ENCODE assay signal across 1 mouse cellular context in the genomic region with DNA sequence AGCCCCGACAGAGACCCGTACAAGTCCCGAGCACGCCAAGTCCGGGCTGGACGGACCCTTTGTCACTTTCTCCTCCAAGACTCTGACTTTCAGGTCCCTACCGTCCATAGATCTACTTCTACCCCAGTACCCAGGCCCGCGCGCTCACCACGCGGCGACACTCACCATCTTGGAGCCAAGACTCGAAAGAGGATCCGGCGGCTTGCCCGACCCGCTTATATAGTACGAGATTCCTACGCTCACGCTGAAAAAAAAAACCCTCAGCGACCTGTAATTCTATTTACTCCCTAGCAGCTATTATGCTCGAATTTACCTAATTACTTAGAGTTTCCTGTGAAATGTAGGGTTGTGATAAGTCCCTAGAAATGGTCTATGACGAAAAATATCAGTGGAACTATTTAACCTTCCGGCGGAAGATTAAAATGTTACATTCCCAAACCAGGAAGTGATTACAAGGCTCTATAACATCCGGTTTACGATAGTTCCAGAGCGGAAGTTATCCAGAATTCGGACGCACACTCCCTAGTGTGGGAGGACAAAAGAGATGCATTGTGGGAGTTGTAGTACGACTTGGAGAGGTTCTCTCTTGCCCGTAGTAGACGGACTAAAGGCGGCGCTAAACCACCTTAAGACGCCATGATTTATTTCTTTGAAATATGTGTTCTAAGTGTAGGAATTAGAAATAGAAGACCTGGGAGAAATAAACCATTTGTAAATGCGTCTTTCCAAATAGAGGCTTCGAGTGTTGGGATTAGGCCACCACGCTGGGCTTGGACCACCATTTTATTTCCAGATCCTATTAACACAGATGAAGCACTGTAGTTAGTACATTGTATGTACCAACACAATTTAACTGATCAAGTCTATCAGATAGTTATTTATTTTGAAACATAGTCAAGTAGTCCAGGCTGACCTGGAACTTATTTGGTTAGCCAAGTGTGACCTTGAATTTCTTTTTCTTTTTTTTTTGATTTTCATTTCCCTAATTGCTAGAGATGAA.
TF ChIP-seq lines count a peak whose summit lies in the region.

Gene Rps26 (minus strand): TSS at position 437 of the 1,000 bp plus-strand sequence.

TF ChIP-seq in CH12.LX, 34 proteins besides CTCF, POLR2A, EP300 and RAD21 (continued from another document):
- TF ChIP-seq GABPA (IDR thresholded peaks at IDR 0.05; ENCODE audit: insufficient replicate concordance, low read depth, low read length) (peak; percentile 63; the same call in 1 of the 2 replicates), ELF1 (IDR thresholded peaks at IDR 0.05; ENCODE audit: low read depth, low read length) (peak; percentile 100), KAT2A (IDR thresholded peaks at IDR 0.05; ENCODE audit: insufficient replicate concordance, low read length) (peak; percentile 100), ZKSCAN1 (IDR thresholded peaks at IDR 0.05; ENCODE audit: borderline replicate concordance, low read depth, low read length) (no peak; the same call in 1 of the 2 replicates), BHLHE40 (IDR thresholded peaks at IDR 0.05; ENCODE audit: low read depth, low read length) (peak; percentile 31; the same call in 1 of the 2 replicates), CHD1 (IDR thresholded peaks at IDR 0.05; ENCODE audit: low read depth, low read length) (no peak), MYC (IDR thresholded peaks at IDR 0.05; ENCODE audit: low read depth, low read length) (peak; percentile 94), USF1 (IDR thresholded peaks at IDR 0.05; ENCODE audit: low read depth, low read length) (no peak), USF2 (conservative IDR thresholded peaks at IDR 0.05; ENCODE audit: low read depth, low read length) (no peak), NRF1 (IDR thresholded peaks at IDR 0.05; ENCODE audit: low read depth, low read length) (peak; percentile 75), PAX5 (IDR thresholded peaks at IDR 0.05; ENCODE audit: low read length) (no peak), MAX (IDR thresholded peaks at IDR 0.05; ENCODE audit: low read length) (peak; percentile 50), RCOR1 (conservative IDR thresholded peaks at IDR 0.05; ENCODE audit: low read depth, low read length) (no peak), CHD2 (IDR thresholded peaks at IDR 0.05; ENCODE audit: low read length) (peak; percentile 95), MAZ (IDR thresholded peaks at IDR 0.05; ENCODE audit: low read depth, low read length) (peak; percentile 68; the same call in 1 of the 2 replicates), SMC3 (IDR thresholded peaks at IDR 0.05; ENCODE audit: low read depth, low read length) (peak; percentile 64), JUND (conservative IDR thresholded peaks at IDR 0.05; ENCODE audit: low read depth, low read length) (no peak; the same call in 1 of the 2 replicates), TBP (conservative IDR thresholded peaks at IDR 0.05; ENCODE audit: low read depth, low read length) (peak; percentile 99), IRF4 (IDR thresholded peaks at IDR 0.05; ENCODE audit: low read depth, low read length) (peak; percentile 79), ZNF384 (IDR thresholded peaks at IDR 0.05; ENCODE audit: low read depth, low read length) (peak; percentile 98), UBTF (IDR thresholded peaks at IDR 0.05; ENCODE audit: low read depth, low read length) (no peak; the same call in 1 of the 2 replicates), E2F4 (IDR thresholded peaks at IDR 0.05; ENCODE audit: insufficient replicate concordance, low read depth, low read length) (0 out of 2 replicates have a peak, but pooled peaks have one; percentile 24), ZMIZ1 (IDR thresholded peaks at IDR 0.05; ENCODE audit: low read depth, low read length) (peak; percentile 96; the same call in 1 of the 2 replicates), TCF12 (IDR thresholded peaks at IDR 0.05; ENCODE audit: low read depth, low read length) (peak; percentile 96), SIN3A (IDR thresholded peaks at IDR 0.05; ENCODE audit: low read length) (peak; percentile 93; the same call in 1 of the 2 replicates)
